Mouse (Mus musculus) lung, embryonic 14.5 days (tissue): Measurements from ENCODE around the gene Tmem141. TPM values are rescaled to one million over a fixed set of nuclear protein-coding genes. Genes with fewer than 3 reads are reported as not detected.

Source experiments
- ATAC-seq: fragments of 200-750 bp; cut with Nextera tagmentation; 2 replicates; pipeline ENCODE4 v1.8.0; 2017; ENCODE audit warnings: mild to moderate bottlenecking, moderate TSS enrichment, moderate library complexity; ENCODE audit not compliant: insufficient read depth
- DNase-seq: peaks from one replicate; pipeline ENCODE4 v3.0.0-alpha.2; 2015
- H3K27ac ChIP-seq: fragments of 300-500 bp; sonication (generic); 2 replicates; pipeline ENCODE4 v1.5.1; 2014; ENCODE audit warnings: low read depth, mild to moderate bottlenecking, moderate library complexity
- H3K27me3 ChIP-seq: fragments of 300-500 bp; sonication (generic); 2 replicates; pipeline ENCODE4 v1.6.1; 2014; ENCODE audit warnings: low read length, control low read depth; ENCODE audit not compliant: insufficient read depth
- H3K36me3 ChIP-seq: fragments of 300-500 bp; sonication (generic); 2 replicates; pipeline ENCODE4 v1.6.1; 2014; ENCODE audit warnings: control low read depth; ENCODE audit not compliant: insufficient read depth
- H3K4me1 ChIP-seq: fragments of 300-500 bp; sonication (generic); 2 replicates; pipeline ENCODE4 v1.6.1; 2014; ENCODE audit warnings: antibody characterized with exemption, control low read depth; ENCODE audit not compliant: insufficient read depth
- H3K4me2 ChIP-seq: fragments of 300-500 bp; sonication (generic); 2 replicates; pipeline ENCODE4 v1.6.1; 2014; ENCODE audit warnings: mild to moderate bottlenecking
- H3K4me3 ChIP-seq: fragments of 300-500 bp; sonication (generic); 2 replicates; pipeline ENCODE4 v1.5.1; 2014; ENCODE audit warnings: low read depth, low read length
- H3K9ac ChIP-seq: fragments of 300-500 bp; sonication (generic); 2 replicates; pipeline ENCODE4 v1.6.1; 2014
- H3K9me3 ChIP-seq: fragments of 300-500 bp; sonication (generic); 2 replicates; pipeline ENCODE4 v1.6.1; 2016; ENCODE audit warnings: low read depth, low read length, control low read depth
- CTCF ChIP-seq: IDR thresholded peaks from 2 replicates; pipeline ENCODE4 v1.5.1; 2016; ENCODE audit warnings: antibody characterized with exemption, low read depth
- WGBS: fragments of 180-500 bp; shearing (Covaris S2); extraction: QIAGEN DNeasy Blood & Tissue Kit; methylation state at CpG from one replicate; pipeline ENCODE4 v1.1.7; 2014; 5-methylcytosine and 5-hydroxymethylcytosine counted together
- polyA plus RNA-seq: library from polyadenylated mRNA; unstranded; fragments of >200 nt; fragmentation: Nextera tagmentation; extraction: Ambion mirVana; gene quantifications from 2 replicates; pipeline ENCODE4 v1.2.1, GENCODE M21; 2014

Tmem141 gene
- polyA plus RNA-seq, 1 experiment from 2014 or later: 26.0 TPM

DNA sequence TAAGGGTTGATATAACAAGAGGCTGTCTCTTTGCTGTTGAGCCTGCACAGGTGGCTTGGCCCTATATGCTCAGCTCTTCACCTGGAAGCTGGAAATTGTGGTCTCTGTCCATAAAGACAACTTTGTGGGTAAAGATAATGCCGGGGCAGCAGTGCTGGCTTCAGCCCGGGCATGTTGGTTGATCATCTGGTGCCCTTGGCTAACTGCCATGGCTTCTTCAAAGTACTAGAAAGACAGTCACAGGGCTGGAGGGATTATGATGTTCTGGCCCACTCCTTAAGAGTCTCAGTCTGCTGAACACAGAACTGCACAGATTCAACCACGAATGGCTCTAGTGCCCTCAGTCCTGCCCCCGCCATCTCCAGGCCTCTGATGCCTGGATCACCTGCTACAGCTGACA, 35.4 kb upstream of the Tmem141 start:
- Histone ChIP-seq H3K36me3 (no peaks in the 10 kb centered on the region), H3K4me3 (no peak overlapping the region), H3K27me3 (no peaks in the 10 kb centered on the region), H3K9ac (no peak overlapping the region), H3K4me1 (no peaks in the 10 kb centered on the region), H3K9me3 (no peaks in the 10 kb centered on the region), H3K27ac (no peak overlapping the region), H3K4me2 (no peak overlapping the region)
- no peak for TF ChIP-seq CTCF
- 81% methylated on average over 4 of the region's 4 CpGs for WGBS
- ATAC-seq: no peak
- no peak for DNase-seq

GRCm38 (mm10) chr2:25656691-25657090, 34.9 kb upstream of the Tmem141 start:
- Histone ChIP-seq H3K4me3 (no peak overlapping the region), H3K36me3 (no peaks in the 10 kb centered on the region), H3K4me1 (no peaks in the 10 kb centered on the region), H3K4me2 (no peak overlapping the region), H3K9ac (no peak overlapping the region), H3K27me3 (no peaks in the 10 kb centered on the region), H3K9me3 (no peaks in the 10 kb centered on the region), H3K27ac (no peak overlapping the region)
- DNase-seq (no peak), ATAC-seq (no peak)
- WGBS: 79% methylated on average over 4 of the region's 4 CpGs
- TF ChIP-seq CTCF: no peak

GRCm38 (mm10) chr2:25654502-25654901, 32.7 kb upstream of the Tmem141 start:
- H3K9me3 ChIP-seq: no peaks in the 10 kb centered on the region
- no peak for TF ChIP-seq CTCF
- DNase-seq (peak; percentile 52), ATAC-seq (peak; percentile 73; the same call in 1 of the 2 replicates)
- 0 out of 2 replicates have a peak overlapping the region, but pooled peaks have one; percentile 12 for H3K4me2 ChIP-seq
- H3K4me3 ChIP-seq: no peak overlapping the region
- H3K4me1 ChIP-seq: no peaks in the 10 kb centered on the region
- no peaks in the 10 kb centered on the region for H3K36me3 ChIP-seq
- H3K27ac ChIP-seq: peak overlapping the region; percentile 65
- 41% methylated on average over 1 of the region's 1 CpGs for WGBS
- H3K9ac ChIP-seq: 0 out of 2 replicates have a peak overlapping the region, but pooled peaks have one; percentile 25
- no peaks in the 10 kb centered on the region for H3K27me3 ChIP-seq

GRCm38 (mm10) chr2:25652902-25653301, 31.1 kb upstream of the Tmem141 start, which contains the start of gene Lcn8:
Gene Lcn8, plus strand, starts transcription at chr2:25653120.
- Histone ChIP-seq H3K36me3 (no peaks in the 10 kb centered on the region), H3K4me3 (no peak within 1 kb of the TSS), H3K9me3 (no peaks in the 10 kb centered on the region), H3K9ac (no peak within 1 kb of the TSS), H3K4me2 (no peak within 1 kb of the TSS), H3K4me1 (no peaks in the 10 kb centered on the region), H3K27me3 (no peaks in the 10 kb centered on the region), H3K27ac (no peak within 1 kb of the TSS)
- no peak for ATAC-seq
- no peak for TF ChIP-seq CTCF
- DNase-seq: no peak
- 70% methylated on average over 2 of the region's 2 CpGs for WGBS

GRCm38 (mm10) chr2:25639890-25640289, 18.1 kb upstream of the Tmem141 start:
- Histone ChIP-seq H3K9ac (no peak overlapping the region), H3K4me1 (no peaks in the 10 kb centered on the region), H3K9me3 (no peaks in the 10 kb centered on the region), H3K4me2 (no peak overlapping the region), H3K36me3 (no peaks in the 10 kb centered on the region), H3K4me3 (no peak overlapping the region), H3K27ac (no peak overlapping the region), H3K27me3 (no peaks in the 10 kb centered on the region)
- DNase-seq (peak; percentile 71), ATAC-seq (no peak)
- TF ChIP-seq CTCF: peak; percentile 77
- WGBS: 12% methylated on average over 6 of the region's 6 CpGs

DNA sequence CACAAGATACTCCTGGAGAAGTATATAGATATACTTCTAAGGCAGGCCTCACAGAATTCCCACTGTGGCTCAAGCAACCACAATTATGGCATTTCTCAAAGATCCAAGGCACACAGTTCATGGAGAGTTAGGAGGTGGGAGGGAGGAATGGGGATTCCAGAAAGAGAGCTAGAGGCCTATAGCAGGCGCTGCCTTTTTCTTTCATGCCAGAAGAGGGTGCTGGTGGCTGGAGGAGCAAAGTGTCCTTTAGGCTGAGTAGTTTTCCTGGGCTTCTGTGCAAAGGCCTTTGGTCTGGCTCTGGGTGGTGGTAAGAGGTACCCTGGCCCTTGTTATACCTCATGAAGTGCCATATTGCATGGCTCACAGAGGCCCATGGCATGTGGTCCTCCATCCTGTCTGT, 12.2 kb upstream of the Tmem141 start:
- no peaks in the 10 kb centered on the region for H3K36me3 ChIP-seq
- H3K4me2 ChIP-seq: no peak overlapping the region
- no peak for DNase-seq
- no peak overlapping the region for H3K27ac ChIP-seq
- no peaks in the 10 kb centered on the region for H3K9me3 ChIP-seq
- no peak overlapping the region for H3K4me3 ChIP-seq
- WGBS: 53% methylated on average over 1 of the region's 1 CpGs
- TF ChIP-seq CTCF: no peak
- H3K27me3 ChIP-seq: no peaks in the 10 kb centered on the region
- no peak overlapping the region for H3K9ac ChIP-seq
- ATAC-seq: no peak
- H3K4me1 ChIP-seq: no peaks in the 10 kb centered on the region

- H3K27me3 ChIP-seq: no peaks in the 10 kb centered on the region
- H3K9me3 ChIP-seq: no peaks in the 10 kb centered on the region
- TF ChIP-seq CTCF: no peak
- WGBS: 78% methylated on average over 3 of the region's 3 CpGs
- H3K4me2 ChIP-seq: no peak overlapping the region
- ATAC-seq (no peak), DNase-seq (no peak)
- H3K27ac ChIP-seq: no peak overlapping the region
- no peaks in the 10 kb centered on the region for H3K4me1 ChIP-seq
- no peak overlapping the region for H3K9ac ChIP-seq
- H3K4me3 ChIP-seq: no peak overlapping the region
- no peaks in the 10 kb centered on the region for H3K36me3 ChIP-seq
Measured at GRCm38 (mm10) chr2:25633616-25634015, 11.8 kb upstream of the Tmem141 start.

DNA sequence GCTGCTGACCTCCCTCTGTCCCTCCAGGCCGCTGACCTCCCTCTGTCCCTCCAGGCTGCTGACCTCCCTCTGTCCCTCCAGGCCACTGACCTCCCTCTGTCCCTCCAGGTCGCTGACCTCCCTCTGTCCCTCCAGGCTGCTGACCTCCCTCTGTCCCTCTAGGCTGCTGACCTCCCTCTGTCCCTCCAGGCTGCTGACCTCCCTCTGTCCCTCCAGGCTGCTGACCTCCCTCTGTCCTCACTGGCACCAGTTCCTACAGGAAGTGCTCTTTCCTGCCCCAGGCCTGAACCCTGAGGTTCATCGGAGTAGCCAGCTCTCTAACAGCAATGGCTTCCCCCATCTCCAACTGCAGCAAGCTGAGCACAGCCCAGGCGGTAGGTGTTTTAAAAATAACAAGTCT, 6.9 kb upstream of the Tmem141 start:
- Histone ChIP-seq H3K4me3 (no peak overlapping the region), H3K4me2 (no peak overlapping the region), H3K9ac (no peak overlapping the region), H3K4me1 (no peaks in the 10 kb centered on the region), H3K36me3 (no peaks in the 10 kb centered on the region), H3K27ac (no peak overlapping the region), H3K27me3 (no peaks in the 10 kb centered on the region), H3K9me3 (no peaks in the 10 kb centered on the region)
- no peak for ATAC-seq
- TF ChIP-seq CTCF: no peak
- DNase-seq: no peak
- WGBS: 33% methylated on average over 4 of the region's 4 CpGs
